Mouse (Mus musculus) liver, embryonic 12.5 days (tissue): ENCODE measurements at regions not wholly inside any gene's neighbourhood (a gene's known extent, or its start where the extent isn't known, plus 50 kb on each side); places are given as distances from the start of the nearest gene placed in this dataset.

Experiments
- ATAC-seq: fragments of 200-750 bp; cut with Nextera tagmentation; 2 replicates; pipeline ENCODE4 v1.8.0; 2017; ENCODE audit warnings: moderate number of reproducible peaks, mild to moderate bottlenecking, moderate library complexity
- H3K27ac ChIP-seq: fragments of 300-500 bp; sonication (generic); 2 replicates; pipeline ENCODE4 v1.5.1; 2016; ENCODE audit warnings: mild to moderate bottlenecking
- H3K27me3 ChIP-seq: fragments of 300-500 bp; sonication (generic); replicated peaks from 2 replicates; pipeline ENCODE4 v1.6.1; 2016; ENCODE audit warnings: mild to moderate bottlenecking, moderate library complexity
- H3K36me3 ChIP-seq: fragments of 300-500 bp; sonication (generic); 2 replicates; pipeline ENCODE4 v1.6.1; 2016; ENCODE audit warnings: mild to moderate bottlenecking, moderate library complexity
- H3K4me1 ChIP-seq: fragments of 300-500 bp; sonication (generic); 2 replicates; pipeline ENCODE4 v1.6.1; 2016
- H3K4me2 ChIP-seq: fragments of 300-500 bp; sonication (generic); 2 replicates; pipeline ENCODE4 v1.6.1; 2016; ENCODE audit warnings: mild to moderate bottlenecking, moderate library complexity
- H3K4me3 ChIP-seq: fragments of 300-500 bp; sonication (generic); 2 replicates; pipeline ENCODE4 v1.5.1; 2016; ENCODE audit warnings: mild to moderate bottlenecking, moderate library complexity
- H3K9ac ChIP-seq: fragments of 300-500 bp; sonication (generic); 2 replicates; pipeline ENCODE4 v1.6.1; 2016; ENCODE audit warnings: mild to moderate bottlenecking, moderate library complexity
- H3K9me3 ChIP-seq: fragments of 300-500 bp; sonication (generic); replicated peaks from 2 replicates; pipeline ENCODE4 v1.6.1; 2016; ENCODE audit warnings: mild to moderate bottlenecking, moderate library complexity
- WGBS: fragments of 180-500 bp; shearing (Covaris S2); methylation state at CpG from one replicate; pipeline ENCODE4 v1.1.7; 2016; ENCODE audit not compliant: insufficient replicate concordance; 5-methylcytosine and 5-hydroxymethylcytosine counted together

- Histone ChIP-seq H3K4me3 (no peak overlapping the region), H3K9ac (no peak overlapping the region), H3K36me3 (no peaks in the 10 kb centered on the region), H3K4me1 (no peaks in the 10 kb centered on the region), H3K27me3 (no peaks in the 10 kb centered on the region), H3K4me2 (no peak overlapping the region), H3K27ac (no peak overlapping the region), H3K9me3 (no peaks in the 10 kb centered on the region)
- 57% methylated on average over 23 of the region's 23 CpGs for WGBS
- no peak for ATAC-seq
Measured at GRCm38 (mm10) chr17:80846996-80847810, 97.2 kb upstream of the Tmem178 start.

GRCm38 (mm10) chr17:80845349-80845748 is 99.1 kb upstream of the Tmem178 start:
- Histone ChIP-seq H3K27me3 (no peaks in the 10 kb centered on the region), H3K9ac (no peak overlapping the region), H3K9me3 (no peaks in the 10 kb centered on the region), H3K27ac (no peak overlapping the region), H3K4me3 (no peak overlapping the region), H3K36me3 (no peaks in the 10 kb centered on the region), H3K4me2 (no peak overlapping the region), H3K4me1 (no peaks in the 10 kb centered on the region)
- ATAC-seq = no peak
- 76% methylated on average over 7 of the region's 7 CpGs for WGBS

- ATAC-seq = no peak
- Histone ChIP-seq H3K36me3 (no peaks in the 10 kb centered on the region), H3K4me2 (no peak overlapping the region), H3K4me3 (no peak overlapping the region), H3K9ac (no peak overlapping the region), H3K4me1 (no peaks in the 10 kb centered on the region), H3K27me3 (no peaks in the 10 kb centered on the region), H3K9me3 (no peaks in the 10 kb centered on the region), H3K27ac (no peak overlapping the region)
- 68% methylated on average over 4 of the region's 4 CpGs for WGBS
Measured at GRCm38 (mm10) chr17:80841903-80842302, 102.5 kb upstream of the Tmem178 start.

DNA sequence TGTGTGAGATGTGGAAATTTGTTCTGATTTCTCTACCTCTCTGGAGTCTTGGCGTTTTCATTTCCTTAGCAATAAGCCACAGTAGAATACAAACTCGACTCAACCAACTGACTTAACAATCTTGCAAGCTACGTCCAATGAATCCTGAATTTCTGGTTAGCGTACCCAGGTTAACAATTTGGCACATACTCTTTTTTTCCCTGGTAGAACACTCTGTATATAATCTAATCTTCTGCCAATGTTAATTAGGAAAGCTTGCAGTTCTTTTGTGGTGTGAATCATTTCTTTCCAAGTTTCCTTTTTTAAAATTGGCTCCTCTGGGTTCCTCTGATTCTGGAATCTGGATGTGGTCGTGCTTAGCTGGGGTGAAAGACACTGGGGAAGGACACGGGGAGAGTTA is 103.5 kb upstream of the Tmem178 start:
- ATAC-seq = no peak

GRCm38 (mm10) chr17:80840452-80840851 is 104.0 kb upstream of the Tmem178 start:
- no peaks in the 10 kb centered on the region for H3K4me1 ChIP-seq
- no peak overlapping the region for H3K4me2 ChIP-seq
- no peak overlapping the region for H3K27ac ChIP-seq
- WGBS = 72% methylated on average over 4 of the region's 4 CpGs
- H3K4me3 ChIP-seq = no peak overlapping the region
- H3K36me3 ChIP-seq = no peaks in the 10 kb centered on the region
- no peak overlapping the region for H3K9ac ChIP-seq
- H3K9me3 ChIP-seq = no peaks in the 10 kb centered on the region
- H3K27me3 ChIP-seq = no peaks in the 10 kb centered on the region
- ATAC-seq = no peak

More for the DNA sequence above, 103.5 kb upstream of the Tmem178 start:
- WGBS = 60% methylated on average over 6 of the region's 6 CpGs
- Histone ChIP-seq H3K9ac (no peak overlapping the region), H3K4me1 (no peaks in the 10 kb centered on the region), H3K9me3 (no peaks in the 10 kb centered on the region), H3K27me3 (no peaks in the 10 kb centered on the region), H3K4me2 (no peak overlapping the region), H3K4me3 (no peak overlapping the region), H3K27ac (no peak overlapping the region), H3K36me3 (no peaks in the 10 kb centered on the region)

DNA sequence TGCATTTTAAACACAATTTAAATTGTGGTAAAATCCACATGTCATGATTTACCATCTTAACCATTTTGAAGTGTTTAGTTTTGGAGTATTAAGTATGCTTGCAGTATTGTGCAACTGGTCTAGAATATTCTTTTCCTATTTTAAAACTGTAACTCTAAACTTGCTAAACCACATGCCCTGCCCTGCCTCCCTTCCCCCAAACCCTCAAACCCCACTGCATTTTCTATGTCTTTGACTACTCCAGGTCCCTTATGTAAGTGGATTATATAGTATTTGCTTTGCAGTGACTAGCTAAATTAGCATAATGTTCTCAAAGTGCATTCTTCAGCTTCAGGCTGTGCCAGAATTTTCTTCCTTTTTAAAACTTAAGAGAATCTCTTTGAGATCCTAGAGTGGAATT is 106.4 kb upstream of the Map4k3 start:
- Histone ChIP-seq H3K27ac (no peak overlapping the region), H3K4me1 (no peaks in the 10 kb centered on the region; the same call in 1 of the 2 replicates), H3K9ac (no peak overlapping the region), H3K27me3 (no peaks in the 10 kb centered on the region), H3K4me3 (no peak overlapping the region), H3K9me3 (no peaks in the 10 kb centered on the region), H3K4me2 (no peak overlapping the region), H3K36me3 (no peaks in the 10 kb centered on the region)
- ATAC-seq = no peak

DNA sequence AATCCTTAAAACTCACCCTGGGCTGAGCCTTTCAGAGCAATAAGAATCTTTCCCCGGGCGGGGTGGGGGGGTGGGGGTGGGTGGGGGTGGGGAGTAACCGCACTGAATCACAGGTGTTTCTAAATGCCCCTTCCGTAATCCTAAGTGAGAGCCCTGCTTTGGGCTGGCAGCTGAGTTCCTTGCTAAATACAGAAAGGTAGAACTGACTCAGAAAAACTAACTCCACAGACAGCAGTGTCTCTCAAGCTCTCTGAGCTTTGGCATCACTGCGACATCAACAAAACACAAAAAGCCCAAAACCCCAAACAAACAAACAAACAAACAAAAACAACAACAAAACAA is 105.9 kb upstream of the Map4k3 start:
- Histone ChIP-seq H3K9ac (no peak overlapping the region), H3K4me3 (no peak overlapping the region), H3K9me3 (no peaks in the 10 kb centered on the region), H3K27ac (no peak overlapping the region), H3K27me3 (no peaks in the 10 kb centered on the region), H3K36me3 (no peaks in the 10 kb centered on the region), H3K4me1 (no peaks in the 10 kb centered on the region; the same call in 1 of the 2 replicates), H3K4me2 (no peak overlapping the region)
- 29% methylated on average over 5 of the region's 5 CpGs for WGBS
- no peak for ATAC-seq

DNA sequence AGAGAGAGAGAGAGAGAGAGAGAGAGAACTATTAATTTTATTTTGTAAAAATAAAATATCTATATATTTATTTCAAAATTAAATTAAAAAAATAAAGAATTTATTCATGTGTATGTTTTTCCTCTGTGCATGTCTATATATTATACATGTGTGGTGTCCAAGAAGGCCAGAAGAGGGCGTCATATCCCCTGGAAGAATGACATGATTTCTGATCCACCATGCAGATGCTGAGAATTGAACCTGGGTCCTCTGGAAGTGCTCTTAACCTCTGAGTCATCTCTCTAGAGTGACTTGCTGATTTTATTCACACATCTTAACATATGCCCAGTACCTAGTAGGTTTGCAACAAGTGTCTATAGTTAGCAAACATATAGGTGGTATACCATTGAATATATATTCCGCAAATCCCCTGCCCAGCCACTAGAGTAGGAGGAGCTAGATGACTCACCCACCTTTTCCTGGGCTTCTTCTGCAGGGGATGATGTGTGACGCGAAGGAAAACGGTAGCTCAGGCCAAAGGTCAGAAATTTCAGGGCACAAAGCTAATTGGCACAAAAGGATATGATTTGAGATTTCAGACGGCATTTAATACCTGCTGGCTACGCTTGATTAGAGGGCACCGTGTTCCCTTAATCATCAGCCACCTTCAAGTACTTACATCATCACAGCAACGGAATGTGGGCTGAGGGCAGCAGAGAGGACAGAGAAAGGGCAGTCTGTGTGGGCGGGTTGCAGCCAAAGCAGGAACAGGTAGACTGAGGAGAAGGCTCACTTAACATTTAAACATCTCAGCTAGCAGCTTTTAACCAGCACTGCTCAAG is 105.3 kb upstream of the Map4k3 start:
- Histone ChIP-seq H3K4me1 (no peaks in the 10 kb centered on the region; the same call in 1 of the 2 replicates), H3K9ac (no peak overlapping the region), H3K27me3 (no peaks in the 10 kb centered on the region), H3K36me3 (no peaks in the 10 kb centered on the region), H3K27ac (no peak overlapping the region), H3K4me3 (no peak overlapping the region), H3K9me3 (no peaks in the 10 kb centered on the region), H3K4me2 (no peak overlapping the region)
- no peak for ATAC-seq
- 28% methylated on average over 10 of the region's 10 CpGs for WGBS

DNA sequence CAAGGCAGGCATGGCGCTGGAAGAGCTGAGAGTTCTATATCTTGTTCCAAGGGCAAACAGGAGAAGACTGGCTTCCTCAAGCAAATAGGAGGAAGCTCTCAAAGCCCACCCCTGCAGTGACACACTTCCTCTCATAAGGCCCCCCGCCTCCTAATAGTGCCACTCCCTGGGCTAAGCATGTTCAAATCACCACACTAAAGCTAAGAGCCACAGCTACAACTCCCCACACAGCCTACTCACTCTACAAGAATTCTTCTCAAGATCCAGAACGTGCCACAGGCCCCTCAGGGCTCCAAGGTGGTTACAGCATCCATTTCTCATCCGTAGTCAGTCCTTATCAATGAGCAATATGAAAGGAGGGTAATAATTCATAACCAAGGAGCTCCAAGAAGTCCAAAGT is 103.4 kb upstream of the Map4k3 start:
- Histone ChIP-seq H3K4me2 (no peak overlapping the region), H3K9ac (no peak overlapping the region), H3K27me3 (no peaks in the 10 kb centered on the region), H3K4me3 (no peak overlapping the region), H3K9me3 (no peaks in the 10 kb centered on the region), H3K36me3 (no peaks in the 10 kb centered on the region), H3K27ac (no peak overlapping the region), H3K4me1 (peaks cover 2% of the 10 kb centered on the region; the same call in 1 of the 2 replicates)
- 55% methylated on average over 4 of the region's 4 CpGs for WGBS
- ATAC-seq = no peak

DNA sequence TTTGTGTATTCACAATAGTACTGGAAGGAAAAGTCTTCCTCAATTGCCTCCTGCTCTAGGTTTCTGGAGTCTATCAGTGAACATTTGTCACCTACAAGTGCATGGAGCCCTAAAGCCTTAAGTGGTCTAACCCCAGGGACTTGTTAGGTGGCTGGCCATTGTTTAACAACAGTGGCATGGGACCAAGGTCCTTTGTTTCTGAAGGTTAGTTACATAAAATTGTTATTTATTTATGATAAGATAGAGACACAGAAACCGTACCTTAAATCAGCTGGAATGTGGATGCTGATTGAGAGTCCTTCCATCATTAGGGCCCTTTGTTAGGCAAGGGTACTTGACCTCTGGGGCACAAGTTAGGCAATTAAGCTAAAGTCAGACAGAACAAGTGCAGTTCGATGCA is 99.6 kb upstream of the Map4k3 start:
- Histone ChIP-seq H3K9ac (no peak overlapping the region), H3K9me3 (no peaks in the 10 kb centered on the region), H3K4me3 (no peak overlapping the region), H3K4me1 (peaks cover 16% of the 10 kb centered on the region), H3K27me3 (no peaks in the 10 kb centered on the region), H3K36me3 (no peaks in the 10 kb centered on the region), H3K4me2 (no peak overlapping the region), H3K27ac (no peak overlapping the region)
- 47% methylated on average over 2 of the region's 2 CpGs for WGBS
- ATAC-seq = no peak

DNA sequence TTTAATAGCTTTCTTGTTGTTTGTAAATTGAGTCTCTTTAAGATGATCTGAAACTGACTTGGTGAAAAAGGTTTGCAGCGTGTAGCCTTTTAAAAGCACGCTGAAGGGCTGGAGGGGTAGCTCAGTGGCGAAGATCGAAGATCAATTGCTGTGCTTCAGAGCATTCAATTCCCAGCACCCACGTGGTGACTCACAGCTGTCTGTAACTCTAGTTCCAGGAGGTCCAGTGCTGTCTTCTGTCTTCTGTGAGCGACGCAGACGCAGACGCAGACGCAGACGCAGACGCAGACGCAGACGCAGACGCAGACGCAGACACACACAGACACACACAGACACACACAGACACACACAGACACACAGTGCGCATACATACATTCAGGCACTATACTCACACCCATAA is 99.1 kb upstream of the Map4k3 start:
- H3K27ac ChIP-seq = no peak overlapping the region

GRCm38 (mm10) chr17:80825971-80826730 is 97.9 kb upstream of the Map4k3 start:
- Histone ChIP-seq H3K36me3 (no peaks in the 10 kb centered on the region), H3K4me1 (peaks cover 16% of the 10 kb centered on the region), H3K27ac (no peak overlapping the region), H3K9me3 (no peaks in the 10 kb centered on the region), H3K4me2 (no peak overlapping the region; the same call in 1 of the 2 replicates), H3K27me3 (no peaks in the 10 kb centered on the region), H3K4me3 (no peak overlapping the region), H3K9ac (no peak overlapping the region)
- WGBS = 26% methylated on average over 12 of the region's 12 CpGs
- ATAC-seq = peak; percentile 27; the same call in 1 of the 2 replicates

More for the DNA sequence above, 99.1 kb upstream of the Map4k3 start:
- no peak overlapping the region for H3K4me3 ChIP-seq
- 77% methylated on average over 17 of the region's 17 CpGs for WGBS
- no peak for ATAC-seq
- H3K9ac ChIP-seq = no peak overlapping the region
- peaks cover 16% of the 10 kb centered on the region for H3K4me1 ChIP-seq
- H3K4me2 ChIP-seq = no peak overlapping the region
- no peaks in the 10 kb centered on the region for H3K9me3 ChIP-seq
- H3K36me3 ChIP-seq = no peaks in the 10 kb centered on the region
- no peaks in the 10 kb centered on the region for H3K27me3 ChIP-seq
